Mouse (Mus musculus): ENCODE data around the gene Alpl.

Alpl gene

DNA sequence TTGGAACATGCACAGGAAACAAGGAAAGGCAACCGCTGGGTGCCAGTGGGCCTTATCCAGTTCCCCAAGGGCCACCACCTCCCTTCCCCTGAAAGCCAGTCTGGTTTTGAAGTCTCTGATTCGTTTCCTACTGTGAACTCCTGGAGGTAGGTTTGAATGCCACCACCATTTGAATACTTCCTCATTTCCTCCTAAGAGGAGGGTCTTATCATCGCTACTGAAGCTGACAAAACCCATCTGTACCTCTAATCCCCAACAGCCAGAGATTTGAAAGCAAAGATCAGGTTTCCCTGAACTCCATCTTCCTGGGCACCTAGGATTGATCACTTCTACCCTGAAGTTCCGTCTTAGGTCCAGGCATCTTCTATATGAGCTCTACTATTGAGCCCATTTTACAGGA, 854 bp upstream of the Alpl start:
- DNase-seq: no peak

GRCm38 (mm10) chr4:137794178-137794900, 1.8 kb downstream of the Alpl start:
- no peak for DNase-seq

DNA sequence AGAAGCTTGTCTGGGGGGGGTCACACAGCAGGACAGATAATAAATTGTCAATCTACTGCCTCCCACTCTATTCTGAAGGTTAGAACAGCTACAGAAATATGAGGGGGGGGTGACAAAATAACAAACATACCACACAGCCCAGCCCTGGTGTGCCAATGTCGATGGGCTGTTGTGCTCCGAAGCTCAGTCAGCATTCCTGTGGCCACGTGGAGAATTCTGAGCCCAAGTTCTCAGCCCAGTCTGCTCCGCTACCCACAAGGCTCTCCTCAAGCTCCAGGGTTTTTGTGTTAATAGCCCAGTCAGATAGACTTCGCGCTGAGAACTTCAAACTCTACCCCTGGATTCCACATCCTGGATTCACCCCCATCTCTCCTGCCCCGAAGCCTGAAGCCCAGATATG, 2.6 kb downstream of the Alpl start:
- no peak for DNase-seq

DNA sequence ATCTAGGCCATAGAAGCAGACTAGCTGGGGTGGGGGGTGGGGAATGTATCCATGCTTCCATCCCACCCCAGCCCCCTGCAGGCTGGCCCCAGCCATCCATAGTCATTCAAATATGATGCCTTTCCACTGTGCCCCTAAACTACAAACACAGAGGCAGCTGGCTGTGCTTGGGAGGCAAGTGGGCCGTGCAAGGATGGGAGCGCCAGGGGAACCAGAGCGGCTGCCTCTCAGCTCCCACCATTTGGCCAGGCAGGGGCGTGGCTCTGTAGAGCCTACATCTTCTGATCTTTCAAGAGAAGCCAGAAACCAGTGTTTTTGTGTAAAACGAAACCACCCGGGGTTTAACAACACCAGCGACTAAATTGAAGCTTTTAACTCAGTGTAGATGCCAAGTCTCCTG, 4.7 kb downstream of the Alpl start:
- no peak for DNase-seq

- no peak for DNase-seq
Measured at GRCm38 (mm10) chr4:137790981-137791380, 5.2 kb downstream of the Alpl start.

GRCm38 (mm10) chr4:137788511-137789049, 7.6 kb downstream of the Alpl start:
- no peak for DNase-seq

DNA sequence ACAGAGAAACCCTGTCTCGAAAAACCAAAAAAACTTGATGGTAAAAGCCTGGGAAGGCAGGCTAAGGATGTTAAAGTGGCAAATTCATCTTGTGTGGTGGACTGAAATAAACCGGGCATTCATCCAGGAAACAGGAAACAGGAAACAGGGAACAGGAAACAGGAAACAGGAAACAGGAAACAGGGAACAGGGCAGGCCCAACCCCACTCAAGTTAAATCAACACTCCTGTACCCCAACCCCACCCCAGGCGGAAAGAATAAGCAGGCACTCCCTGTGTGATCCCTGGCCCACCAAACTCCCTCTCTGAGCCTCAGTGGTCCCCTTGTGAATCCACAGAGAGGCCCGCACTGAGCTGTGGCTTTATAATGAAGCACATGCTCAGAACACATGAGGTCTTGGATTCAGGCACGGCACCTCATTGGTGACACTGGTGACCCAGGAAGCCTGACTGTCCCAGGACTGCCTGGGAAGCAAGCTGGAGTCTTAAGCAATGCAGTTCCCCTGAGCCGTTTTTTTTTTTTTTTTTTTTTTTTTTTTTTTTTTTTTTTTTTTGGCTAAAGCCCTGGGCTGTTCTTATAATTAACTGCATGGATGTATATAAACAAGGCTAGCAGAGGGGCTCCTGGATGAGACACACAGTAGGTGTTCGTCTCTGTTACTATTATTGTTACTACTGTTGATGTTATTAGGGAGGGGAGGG, 8.4 kb downstream of the Alpl start:
- no peak for DNase-seq

DNA sequence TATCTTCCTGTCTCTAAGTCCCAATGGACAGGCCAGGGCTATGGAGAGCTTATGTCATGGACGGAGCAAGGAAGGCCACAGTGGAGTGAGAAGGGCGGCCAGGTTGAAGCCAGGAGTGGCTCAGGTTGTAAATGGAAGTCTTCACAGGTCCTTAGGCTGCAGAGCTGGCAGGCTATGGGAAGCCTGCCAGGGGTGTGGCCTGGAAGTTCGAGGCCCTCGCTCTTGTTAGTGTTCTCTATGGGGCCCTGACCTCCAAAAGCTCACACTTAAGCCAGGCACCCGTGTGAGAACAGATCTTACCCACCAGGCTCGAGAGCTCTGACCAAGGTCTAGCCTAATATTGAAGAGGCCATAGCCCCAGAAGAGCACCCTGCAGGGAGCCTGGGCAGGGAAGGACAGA, 9.7 kb downstream of the Alpl start:
- no peak for DNase-seq

DNA sequence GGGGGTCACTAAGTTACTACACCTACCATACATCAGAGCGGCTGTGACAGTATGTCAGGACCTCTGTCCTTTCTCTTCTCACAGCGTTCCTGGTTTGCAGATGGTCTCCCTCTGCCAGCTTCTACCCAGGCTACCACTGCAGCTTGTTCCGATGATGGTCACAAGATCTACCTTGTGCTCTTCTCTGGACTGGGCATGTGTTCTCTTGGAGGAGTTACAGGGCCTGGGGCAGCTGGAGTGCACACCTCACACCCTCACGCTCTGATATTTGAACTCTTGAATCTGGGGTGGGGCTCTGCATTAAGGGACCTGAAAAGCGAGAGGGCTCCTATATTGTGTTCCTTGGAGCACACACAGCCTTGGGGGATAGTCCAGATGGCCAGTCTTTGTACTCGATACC, 10.9 kb downstream of the Alpl start:
- DNase-seq: no peak

DNA sequence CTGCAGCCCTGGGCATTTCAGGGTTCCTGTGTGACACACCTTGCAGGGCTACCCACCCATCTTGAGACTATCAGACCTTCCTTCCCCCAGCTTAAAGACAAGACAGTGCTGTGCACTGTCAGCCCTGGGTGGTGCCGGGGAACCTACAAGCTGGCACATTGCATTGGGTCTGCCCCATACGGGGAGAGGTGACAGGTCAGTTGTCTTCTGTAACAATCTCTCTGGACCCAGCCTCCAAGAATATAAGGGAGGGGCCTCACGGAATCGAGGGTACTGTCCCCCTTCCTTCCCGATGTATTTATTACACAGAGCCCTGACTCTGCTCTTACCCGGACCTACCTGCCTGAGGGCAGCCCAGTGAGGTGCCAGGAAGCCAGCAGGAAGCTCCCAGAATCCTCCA, 11.4 kb downstream of the Alpl start:
- no peak for DNase-seq

DNA sequence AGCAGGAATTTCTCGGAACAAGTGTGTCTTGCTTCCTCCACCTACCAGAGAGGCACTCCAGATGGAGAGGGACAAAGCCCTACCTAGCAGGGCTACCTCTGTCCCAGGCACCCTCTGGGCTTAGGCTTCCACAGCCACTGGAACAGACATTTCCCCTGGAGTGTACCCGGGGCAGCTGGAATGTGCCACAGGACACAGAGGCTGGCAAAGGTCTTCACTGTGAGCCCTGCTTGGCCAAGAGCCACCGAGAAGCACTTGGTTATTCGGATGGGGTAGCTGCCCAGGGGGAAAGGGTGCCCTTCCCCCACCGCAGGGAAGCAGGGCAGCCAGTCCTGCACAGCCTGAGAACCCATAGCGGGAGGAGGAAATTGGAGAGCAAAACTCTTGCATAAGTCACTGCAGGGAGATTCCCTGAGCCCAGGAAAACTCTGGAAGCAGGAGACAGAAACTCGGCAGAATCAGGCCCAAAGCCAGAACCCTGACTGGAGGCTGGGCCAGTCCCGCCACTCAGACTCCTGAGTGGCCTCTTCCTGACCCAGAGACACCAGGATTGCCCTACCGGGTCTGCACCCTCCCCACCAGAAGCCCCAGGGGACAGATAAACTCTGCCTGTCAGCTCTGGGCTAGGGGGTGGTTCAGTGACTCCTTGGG, 12.5 kb downstream of the Alpl start:
- DNase-seq: peak; percentile 42

DNA sequence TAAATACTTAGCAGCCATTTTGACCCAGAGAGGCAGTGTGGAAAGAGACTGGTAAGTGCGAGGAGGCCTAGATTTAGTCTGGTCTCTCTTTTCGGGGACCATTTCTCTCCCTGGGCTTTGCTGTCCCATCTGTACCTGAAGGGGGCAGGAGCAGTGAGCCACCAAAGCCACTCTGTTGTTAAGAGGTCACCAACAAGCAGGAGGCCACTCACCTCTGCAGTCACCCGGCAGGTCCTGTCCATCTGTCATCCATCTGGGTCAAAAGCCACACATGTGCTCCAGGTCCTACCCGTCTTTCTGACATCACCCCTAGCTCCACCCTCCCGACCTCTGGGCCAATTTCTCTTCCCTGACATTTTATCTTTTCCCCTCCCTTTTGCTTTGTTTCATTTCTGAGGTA, 14.2 kb downstream of the Alpl start:
- no peak for DNase-seq

DNA sequence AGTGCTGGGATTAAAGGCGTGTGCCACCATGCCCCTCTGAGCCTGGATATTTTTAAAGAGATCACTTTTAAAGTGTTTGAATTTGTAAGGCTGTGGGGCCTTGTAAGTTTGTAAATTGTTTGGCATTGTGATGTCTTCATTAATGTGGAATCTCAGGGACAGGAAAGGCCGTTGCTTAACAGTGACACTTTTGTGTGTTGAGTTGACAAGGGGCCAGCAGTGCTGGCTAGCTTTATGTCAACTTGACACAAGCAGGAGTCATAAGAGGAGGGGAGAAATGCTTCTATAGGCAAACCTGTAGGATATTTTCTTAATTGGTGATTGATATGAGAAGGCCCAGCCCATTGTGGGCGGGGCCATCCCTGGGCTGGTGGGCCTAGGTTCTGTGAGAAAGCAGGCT, 15.2 kb downstream of the Alpl start:
- no peak for DNase-seq

DNA sequence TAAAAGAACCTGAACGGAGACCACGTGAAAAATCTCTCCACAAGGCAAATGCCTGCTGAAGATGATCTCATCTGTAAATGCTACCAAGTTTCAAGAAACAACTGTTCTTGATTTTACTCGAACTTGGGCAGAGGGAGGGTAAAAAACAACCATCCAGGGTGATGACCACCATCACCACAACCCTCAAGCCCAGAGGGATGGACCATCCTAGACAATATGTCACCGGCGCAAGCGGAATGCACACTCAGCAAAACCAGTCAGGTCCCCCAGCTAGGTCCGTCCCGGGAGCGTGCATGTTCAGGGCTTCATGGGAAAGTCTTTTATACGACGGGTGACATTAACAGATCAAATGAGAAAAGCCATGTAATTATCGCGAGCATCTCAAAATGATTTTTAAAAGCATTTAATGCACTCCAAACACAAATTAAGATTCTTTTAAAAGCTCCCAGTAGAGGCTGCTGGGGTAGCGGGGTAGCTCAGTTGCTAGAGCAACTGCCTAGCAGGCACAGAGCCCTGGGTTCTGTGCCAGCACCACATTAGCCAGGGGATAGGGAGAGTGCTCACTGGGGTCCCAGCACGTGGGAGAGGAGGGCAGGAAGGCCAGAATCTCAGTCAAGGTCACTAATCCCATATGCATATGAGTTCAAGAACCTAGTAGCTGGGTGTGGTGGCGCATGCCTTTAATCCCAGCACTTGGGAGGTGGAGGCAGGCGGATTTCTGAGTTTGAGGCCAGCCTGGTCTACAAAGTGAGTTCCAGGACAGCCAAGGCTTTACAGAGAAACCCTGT, 17.6 kb downstream of the Alpl start:
- DNase-seq: no peak

- DNase-seq: no peak
Measured at GRCm38 (mm10) chr4:137777866-137778265, 18.3 kb downstream of the Alpl start.

- DNase-seq: no peak
Measured at GRCm38 (mm10) chr4:137774505-137774904, 21.7 kb downstream of the Alpl start.

DNA sequence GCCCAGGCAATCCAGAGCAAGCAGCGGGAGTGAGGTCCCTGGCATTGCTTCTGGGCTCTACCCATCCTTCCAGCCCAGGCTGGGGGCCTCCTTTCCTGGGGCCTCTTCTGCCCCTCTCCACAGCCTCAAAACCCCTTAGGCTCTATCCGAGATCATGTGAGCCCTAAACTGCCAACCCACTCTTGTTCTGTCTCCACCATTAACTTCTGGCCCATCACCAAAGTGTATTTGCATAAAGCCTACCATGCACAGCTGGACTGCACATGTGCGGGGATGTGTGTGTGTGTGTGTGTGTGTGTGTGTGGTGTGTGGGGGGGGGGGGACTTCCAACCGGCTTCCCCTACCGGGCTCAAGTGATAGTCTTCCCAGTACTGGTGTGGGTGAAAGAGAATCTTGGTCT, 22.2 kb downstream of the Alpl start:
- DNase-seq: no peak

- DNase-seq: no peak
Measured at GRCm38 (mm10) chr4:137773369-137773899, 22.8 kb downstream of the Alpl start.

GRCm38 (mm10) chr4:137772438-137773056, 23.6 kb downstream of the Alpl start:
- no peak for DNase-seq

DNA sequence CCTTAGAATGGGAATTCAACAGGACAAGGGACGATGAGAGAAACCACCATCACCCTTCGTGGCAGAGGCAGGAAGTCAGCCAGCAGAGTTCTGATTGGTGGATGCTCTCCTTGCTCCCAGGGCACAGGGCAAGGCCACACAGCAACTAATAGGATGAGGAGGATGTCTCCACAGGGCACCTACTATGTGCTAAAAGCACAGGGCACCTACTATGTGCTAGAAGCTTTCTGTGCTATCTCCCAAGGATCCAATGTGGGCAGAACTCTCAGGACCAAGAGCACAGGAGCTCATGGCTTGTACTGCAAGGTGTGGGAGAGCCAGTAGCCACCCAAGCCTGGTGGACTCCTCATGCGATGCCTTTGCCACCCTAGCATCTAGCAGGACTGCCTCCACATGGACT, 24.4 kb downstream of the Alpl start:
- DNase-seq: no peak

DNA sequence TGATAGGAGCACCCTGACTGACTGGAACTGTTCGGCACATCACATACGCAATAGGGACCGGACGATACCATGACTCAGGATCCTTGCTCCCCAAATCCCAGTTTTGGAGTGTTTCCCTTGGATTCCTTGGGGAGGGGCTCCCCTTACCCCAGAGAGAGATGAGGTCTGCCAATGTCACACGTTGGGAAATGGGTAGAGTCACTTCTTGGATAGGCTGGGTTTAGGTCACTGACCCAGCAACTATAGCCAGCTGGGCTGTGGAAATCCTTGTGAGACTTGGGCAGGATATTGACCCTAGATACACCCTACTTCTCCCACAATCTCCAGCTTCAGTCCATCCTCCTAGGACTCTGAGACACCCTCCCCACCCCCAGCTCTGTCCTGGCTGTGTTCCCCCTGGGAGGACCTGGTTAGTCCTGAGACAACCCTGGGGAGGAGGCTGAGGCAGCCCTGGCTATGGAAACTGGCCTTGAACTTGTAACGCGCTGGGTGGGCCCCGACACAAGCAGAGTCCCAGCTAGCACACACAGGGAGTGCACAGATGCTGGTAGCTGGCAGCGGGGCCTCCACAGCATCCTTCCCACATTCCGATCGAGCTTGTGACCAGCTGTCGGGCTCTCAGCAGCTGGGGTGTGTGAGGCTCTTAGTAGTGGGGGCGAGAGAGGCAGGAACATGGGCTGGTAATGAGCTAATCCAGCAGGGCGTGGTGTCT, 25.1 kb downstream of the Alpl start:
- peak; percentile 28 for DNase-seq

DNA sequence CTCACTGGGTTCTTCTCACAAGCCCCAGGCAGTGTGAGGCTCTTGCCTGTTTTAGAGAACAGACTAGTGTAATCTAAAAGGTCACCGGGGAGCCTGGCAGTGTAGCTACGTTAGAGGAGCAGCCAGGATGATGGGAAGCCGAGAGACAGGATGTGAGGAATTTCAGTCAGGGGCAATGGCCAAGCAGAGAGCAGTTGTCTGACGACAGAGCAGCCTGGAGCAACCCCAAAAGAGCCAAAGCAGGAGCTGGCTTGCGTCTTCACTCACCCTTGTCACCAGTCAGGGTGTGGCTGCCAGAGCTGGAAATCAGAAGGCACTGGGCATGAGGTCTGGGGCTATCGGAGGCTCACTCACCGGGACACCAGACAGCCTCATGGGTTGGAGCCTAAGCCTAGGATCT, 26.5 kb downstream of the Alpl start:
- no peak for DNase-seq
